Mouse (Mus musculus) ES-E14 (cell line): ENCODE results near the gene Rpa2. TPM values are rescaled to one million over a fixed set of nuclear protein-coding genes. Genes with fewer than 3 reads are reported as not detected.
"Not testable (repeated sequence)": the region's sequence is repeated elsewhere in the genome, so short reads cannot be mapped to it uniquely, and the experiment has no call there.

Source experiments
- DNase-seq: peaks from one replicate; pipeline ENCODE4 v3.0.0-alpha.2; 2013; ENCODE audit warnings: low read depth, low spot score
- H3K27ac ChIP-seq: 2 replicates; pipeline ENCODE4 v1.5.1; 2012; ENCODE audit warnings: low read depth, mild to moderate bottlenecking, low read length, moderate library complexity, mixed read lengths; ENCODE audit not compliant: poor library complexity, insufficient read depth, severe bottlenecking
- H3K36me3 ChIP-seq: 2 replicates; pipeline ENCODE4 v1.6.1; 2012; ENCODE audit warnings: mild to moderate bottlenecking, low read length, moderate library complexity, mixed read lengths; ENCODE audit not compliant: control insufficient read depth, poor library complexity, insufficient read depth, severe bottlenecking
- H3K4me1 ChIP-seq, 2 experiments: fragments of 150-350 bp in 1 of 2; sonication (generic) in 1 of 2; 2 replicates each; pipeline ENCODE4 v1.6.1; 2012; ENCODE audit warnings: low read length in 2 of 2, mild to moderate bottlenecking in 1 of 2, mixed read lengths in 1 of 2; ENCODE audit not compliant: control insufficient read depth in 2 of 2, insufficient read depth in 2 of 2, poor library complexity in 1 of 2
- H3K4me3 ChIP-seq, 2 experiments: fragments of 150-350 bp in 1 of 2; sonication (generic) in 1 of 2; 2 replicates each; pipeline ENCODE4 v1.5.1; 2012; ENCODE audit warnings: low read length in 2 of 2, low read depth in 1 of 2, mild to moderate bottlenecking in 1 of 2, mixed read lengths in 1 of 2; ENCODE audit not compliant: insufficient read depth in 1 of 2, poor library complexity in 1 of 2, severe bottlenecking in 1 of 2
- H3K9ac ChIP-seq: 2 replicates; pipeline ENCODE4 v1.6.1; 2012; ENCODE audit warnings: low read depth, mild to moderate bottlenecking, low read length, mixed read lengths; ENCODE audit not compliant: poor library complexity, insufficient read depth, severe bottlenecking
- H3K9me3 ChIP-seq: fragments of 150-350 bp; sonication (generic); 2 replicates; pipeline ENCODE4 v1.6.1; 2012; ENCODE audit warnings: low read depth, mild to moderate bottlenecking, low read length; ENCODE audit not compliant: control insufficient read depth, insufficient read depth
- CHD2 ChIP-seq: IDR thresholded peaks from 2 replicates; pipeline ENCODE4 v1.6.1; 2014; ENCODE audit warnings: mild to moderate bottlenecking, low read depth, low read length, inconsistent platforms
- HCFC1 ChIP-seq: IDR thresholded peaks from 2 replicates; pipeline ENCODE4 v1.6.1; 2012; ENCODE audit warnings: low read length, inconsistent platforms, borderline replicate concordance; ENCODE audit not compliant: insufficient read depth
- MAFK ChIP-seq: IDR thresholded peaks from 2 replicates; pipeline ENCODE4 v1.6.1; 2014; ENCODE audit warnings: mild to moderate bottlenecking, low read depth, low read length, inconsistent platforms; ENCODE audit not compliant: insufficient read depth
- ZC3H11A ChIP-seq: IDR thresholded peaks from 2 replicates; pipeline ENCODE4 v1.6.1; 2012; ENCODE audit warnings: low read depth, mild to moderate bottlenecking, inconsistent platforms, low read length, borderline replicate concordance
- ZNF384 ChIP-seq: IDR thresholded peaks from 2 replicates; pipeline ENCODE4 v1.6.1; 2012; ENCODE audit warnings: low read depth, low read length, inconsistent platforms
- in situ Hi-C, 2 experiments: fragments of 600-800 bp; cut with MboI; formaldehyde crosslinking; loops; one replicate each; pipeline ENCODE4 v1.15.1; 2025; ENCODE audit warnings: low sequenced_read_pairs in 2 of 2, inconsistent platforms in 1 of 2; ENCODE audit not compliant: unreplicated experiment in 2 of 2
- total RNA-seq: library from RNA; depleted of rRNA; stranded (reverse); fragments of 300-350 nt; gene quantifications from 2 replicates; pipeline ENCODE4 v1.2.3, GENCODE M21; 2012

Rpa2 gene
- total RNA-seq, 1 experiment: 112 TPM

- Histone ChIP-seq H3K9me3 (no peaks in the 10 kb centered on the region), H3K36me3 (no peaks in the 10 kb centered on the region), H3K4me3 (no peak overlapping the region), H3K27ac (no peak overlapping the region), H3K9ac (no peak overlapping the region), H3K4me1 (no peaks in the 10 kb centered on the region)
- TF ChIP-seq MAFK (no peak), ZC3H11A (no peak), HCFC1 (no peak), ZNF384 (no peak), CHD2 (no peak)
- DNase-seq: no peak
- in situ Hi-C loops: no loop called here
These were observed 27.0 kb downstream of the Rpa2 start for GRCm38 (mm10) chr4:132795171-132795570.

GRCm38 (mm10) chr4:132796196-132796886 lies 28.2 kb downstream of the Rpa2 start, which contains the start of gene Themis2:
Themis2 (minus strand) TSS chr4:132796387.
- no peaks in the 10 kb centered on the region for H3K4me1 ChIP-seq
- no peaks in the 10 kb centered on the region for H3K36me3 ChIP-seq
- TF ChIP-seq ZC3H11A (no peak), MAFK (no peak), HCFC1 (no peak), CHD2 (no peak), ZNF384 (no peak)
- DNase-seq: peak; percentile 77
- peak within 1 kb of the TSS; percentile 66 for H3K9ac ChIP-seq
- peak within 1 kb of the TSS; percentile 74 to 77 for H3K4me3 ChIP-seq
- no peaks in the 10 kb centered on the region for H3K9me3 ChIP-seq
- no peak within 1 kb of the TSS for H3K27ac ChIP-seq
- in situ Hi-C loops: no loop called here

GRCm38 (mm10) chr4:132797461-132797860 lies 29.3 kb downstream of the Rpa2 start:
- in situ Hi-C loops: no loop called here

GRCm38 (mm10) chr4:132798028-132798427 lies 29.9 kb downstream of the Rpa2 start:
- Histone ChIP-seq H3K9ac (no peak overlapping the region), H3K4me3 (no peak overlapping the region), H3K9me3 (no peaks in the 10 kb centered on the region), H3K36me3 (no peaks in the 10 kb centered on the region), H3K27ac (no peak overlapping the region), H3K4me1 (peaks cover 1 to 3% of the 10 kb centered on the region in 2 experiments; a peak in 2 of 4 replicates)
- no peak for DNase-seq
- in situ Hi-C loops: no loop called here
- no peak for TF ChIP-seq MAFK
- no peak for TF ChIP-seq HCFC1
- TF ChIP-seq CHD2: no peak
- TF ChIP-seq ZC3H11A: no peak
- TF ChIP-seq ZNF384: no peak

More at GRCm38 (mm10) chr4:132797461-132797860, 29.3 kb downstream of the Rpa2 start:
- no peaks in the 10 kb centered on the region for H3K9me3 ChIP-seq
- H3K27ac ChIP-seq: no peak overlapping the region
- peaks cover 1 to 2% of the 10 kb centered on the region in 2 experiments; a peak in 2 of 4 replicates for H3K4me1 ChIP-seq
- no peak for DNase-seq
- no peak overlapping the region for H3K4me3 ChIP-seq
- no peaks in the 10 kb centered on the region for H3K36me3 ChIP-seq
- TF ChIP-seq ZNF384 (no peak), MAFK (no peak), ZC3H11A (no peak), CHD2 (no peak), HCFC1 (no peak)
- H3K9ac ChIP-seq: no peak overlapping the region

GRCm38 (mm10) chr4:132798666-132799065 lies 30.5 kb downstream of the Rpa2 start:
- H3K4me1 ChIP-seq, H3K36me3 ChIP-seq, in situ Hi-C loops, H3K9ac ChIP-seq, DNase-seq, H3K9me3 ChIP-seq, H3K27ac ChIP-seq, H3K4me3 ChIP-seq: not testable (repeated sequence)
